Mouse (Mus musculus) myocyte (in vitro differentiated cells): ENCODE measurements around the gene Zfp709. TPM values are rescaled to one million over a fixed set of nuclear protein-coding genes. Genes with fewer than 3 reads are reported as not detected.

ENCODE experiments used
- H3K27me3 ChIP-seq: one replicate; pipeline ENCODE4 v1.6.1; 2011; ENCODE audit not compliant: control insufficient read depth, insufficient read depth, insufficient read length
- H3K36me3 ChIP-seq: one replicate; pipeline ENCODE4 v1.6.1; 2011; ENCODE audit not compliant: control insufficient read depth, insufficient read depth
- H3K4me2 ChIP-seq: one replicate; pipeline ENCODE4 v1.6.1; 2011; ENCODE audit warnings: low read depth, control low read depth
- H3K4me3 ChIP-seq: one replicate; pipeline ENCODE4 v1.5.1; 2011; ENCODE audit warnings: mild to moderate bottlenecking, control low read depth, moderate library complexity
- H3K79me2 ChIP-seq: one replicate; pipeline ENCODE4 v1.6.1; 2011; ENCODE audit not compliant: control insufficient read depth, insufficient read depth
- H3ac ChIP-seq: one replicate; pipeline ENCODE4 v1.6.1; 2011; ENCODE audit not compliant: control insufficient read depth, insufficient read length
- CEBPB ChIP-seq: IDR thresholded peaks from 2 replicates; pipeline ENCODE4 v1.6.1; 2011; ENCODE audit warnings: mild to moderate bottlenecking, moderate library complexity; ENCODE audit not compliant: poor library complexity, insufficient read depth, severe bottlenecking
- E2F4 ChIP-seq: IDR thresholded peaks from one replicate; pipeline ENCODE4 v1.6.1; 2011; ENCODE audit warnings: mild to moderate bottlenecking, control low read depth, moderate library complexity; ENCODE audit not compliant: insufficient read depth
- MAX ChIP-seq: IDR thresholded peaks from one replicate; pipeline ENCODE4 v1.6.1; 2011; ENCODE audit warnings: low read depth, mild to moderate bottlenecking, control low read depth
- MYOD1 ChIP-seq, 3 experiments: IDR thresholded peaks; one replicate each; pipeline ENCODE4 v1.6.1; 2011; ENCODE audit warnings: control low read depth in 2 of 3, low read depth in 2 of 3, mild to moderate bottlenecking in 2 of 3, moderate library complexity in 1 of 3; ENCODE audit not compliant: insufficient read length in 2 of 3, control insufficient read depth in 1 of 3
- MYOG ChIP-seq, 3 experiments: IDR thresholded peaks; one replicate each; pipeline ENCODE4 v1.6.1; 2011; ENCODE audit warnings: control low read depth in 2 of 3, low read depth in 2 of 3, mild to moderate bottlenecking in 2 of 3; ENCODE audit not compliant: insufficient read length in 2 of 3, control insufficient read depth in 1 of 3, insufficient read depth in 1 of 3
- POLR2A ChIP-seq: IDR thresholded peaks from one replicate; pipeline ENCODE4 v1.6.1; 2011; ENCODE audit warnings: low read depth, mild to moderate bottlenecking, control low read depth, moderate library complexity; ENCODE audit not compliant: insufficient read length
- POLR2AphosphoS2 ChIP-seq: IDR thresholded peaks from one replicate; pipeline ENCODE4 v1.6.1; 2011; ENCODE audit warnings: low read depth, control low read depth; ENCODE audit not compliant: insufficient read length
- REST ChIP-seq: IDR thresholded peaks from one replicate; pipeline ENCODE4 v1.6.1; 2011; ENCODE audit warnings: mild to moderate bottlenecking, control low read depth, moderate library complexity; ENCODE audit not compliant: insufficient read depth, insufficient read length
- SRF ChIP-seq: IDR thresholded peaks from one replicate; pipeline ENCODE4 v1.6.1; 2011; ENCODE audit warnings: low read depth; ENCODE audit not compliant: control insufficient read depth, insufficient read length
- TCF12 ChIP-seq: IDR thresholded peaks from one replicate; pipeline ENCODE4 v1.6.1; 2011; ENCODE audit warnings: mild to moderate bottlenecking, control low read depth; ENCODE audit not compliant: poor library complexity, insufficient read depth, severe bottlenecking
- TCF3 ChIP-seq: IDR thresholded peaks from one replicate; pipeline ENCODE4 v1.6.1; 2011; ENCODE audit warnings: low read depth, control low read depth; ENCODE audit not compliant: insufficient read length
- USF1 ChIP-seq: IDR thresholded peaks from one replicate; pipeline ENCODE4 v1.6.1; 2011; ENCODE audit warnings: low read depth, mild to moderate bottlenecking, control low read depth, moderate library complexity
- polyA plus RNA-seq: library from polyadenylated mRNA; unstranded; fragments of >200 nt; fragmentation: generic; extraction: Trizol; gene quantifications from one replicate; pipeline ENCODE4 v1.2.1, GENCODE M21; 2012; ENCODE audit warnings: missing spikeins

Gene Zfp709
- polyA plus RNA-seq, 1 experiment = 0.31 TPM

DNA sequence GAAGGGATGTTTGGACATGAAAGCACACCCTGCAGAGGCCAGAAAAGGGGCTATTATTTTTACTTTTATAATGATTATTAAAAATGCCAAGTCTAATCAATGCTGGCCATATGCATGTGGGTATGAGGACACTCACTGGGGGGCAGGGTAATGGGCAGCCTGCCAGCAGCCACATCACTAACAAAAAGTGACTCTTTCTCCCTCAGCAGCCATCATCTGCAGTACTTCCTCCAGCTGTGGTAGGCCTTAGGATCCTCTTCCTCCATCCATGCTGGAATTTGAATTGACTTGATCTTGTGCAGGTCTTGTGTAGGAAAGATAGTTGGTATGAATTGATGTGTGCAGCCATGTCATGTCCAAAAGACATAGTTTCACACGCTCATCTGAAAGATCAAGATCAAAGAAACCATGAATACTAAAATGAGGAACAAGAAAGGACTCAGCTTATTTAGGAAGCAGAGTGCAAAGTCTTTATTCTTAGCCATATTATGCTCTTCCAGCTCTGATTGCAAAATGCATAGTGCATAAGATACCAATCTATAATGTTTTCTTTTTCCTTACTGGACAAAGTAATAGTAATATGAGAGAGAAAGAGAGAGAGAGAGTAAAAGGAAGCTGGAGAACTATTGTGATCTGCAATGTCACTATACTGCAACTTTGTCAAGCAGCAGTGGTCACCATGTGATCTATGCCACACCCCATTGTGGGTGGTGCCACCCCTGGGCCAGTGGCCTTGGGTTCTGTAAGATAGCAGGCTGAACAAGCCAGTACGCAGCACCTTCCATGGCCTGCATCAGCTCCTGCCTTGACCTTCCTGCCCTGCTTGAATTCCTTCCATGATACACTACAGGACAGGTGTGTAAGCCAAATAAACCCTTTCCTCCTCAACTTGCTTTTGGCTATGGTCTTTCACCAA, 58.7 kb downstream of the Zfp709 start:
- TF ChIP-seq USF1 (no peak), SRF (no peak), TCF12 (no peak), MYOG (IDR thresholded peaks at IDR 0.05; ENCODE audit: control insufficient read depth in 1 of 3, insufficient read depth in 1 of 3, insufficient read length in 2 of 3, low read depth in 2 of 3) (no peak), REST (no peak), MYOD1 (IDR thresholded peaks at IDR 0.05; ENCODE audit: control insufficient read depth in 1 of 3, insufficient read length in 2 of 3, low read depth in 2 of 3) (no peak), POLR2A (no peak), TCF3 (no peak), MAX (no peak), E2F4 (no peak), CEBPB (no peak), POLR2AphosphoS2 (no peak)
- no peak overlapping the region for H3ac ChIP-seq
- H3K36me3 ChIP-seq = no peaks in the 10 kb centered on the region

GRCm38 (mm10) chr8:71941776-71942175, 60.0 kb downstream of the Zfp709 start:
- H3K4me3 ChIP-seq = no peak overlapping the region
- H3ac ChIP-seq = no peak overlapping the region
- H3K27me3 ChIP-seq = no peaks in the 10 kb centered on the region
- no peaks in the 10 kb centered on the region for H3K36me3 ChIP-seq
- H3K4me2 ChIP-seq = no peak overlapping the region
- no peaks in the 10 kb centered on the region for H3K79me2 ChIP-seq
- TF ChIP-seq MYOD1 (IDR thresholded peaks at IDR 0.05; ENCODE audit: control insufficient read depth in 1 of 3, insufficient read length in 2 of 3, low read depth in 2 of 3) (no peak), MYOG (IDR thresholded peaks at IDR 0.05; ENCODE audit: control insufficient read depth in 1 of 3, insufficient read depth in 1 of 3, insufficient read length in 2 of 3, low read depth in 2 of 3) (no peak), USF1 (no peak), POLR2AphosphoS2 (no peak), CEBPB (no peak), SRF (no peak)

More for the DNA sequence above, 58.7 kb downstream of the Zfp709 start:
- Histone ChIP-seq H3K27me3 (no peaks in the 10 kb centered on the region), H3K4me2 (no peak overlapping the region), H3K4me3 (no peak overlapping the region), H3K79me2 (no peaks in the 10 kb centered on the region)

Other genes with a start within 250 kb of the Zfp709 start
- gene Unc13a, start 210.3 kb upstream of the Zfp709 start, polyA plus RNA-seq = 4.6 TPM
- 1.5 TPM for gene Jak3, start 205.7 kb upstream of the Zfp709 start, polyA plus RNA-seq
- gene Insl3, start 192.8 kb upstream of the Zfp709 start, polyA plus RNA-seq = 0.13 TPM
- gene B3gnt3, start 180.2 kb upstream of the Zfp709 start, polyA plus RNA-seq = 0.01 TPM
- not detected for gene Fcho1, start 156.3 kb upstream of the Zfp709 start, polyA plus RNA-seq
- gene Zfp882, start 26.6 kb downstream of the Zfp709 start, polyA plus RNA-seq = 0.55 TPM
- 6.2 TPM for gene Zfp617, start 26.6 kb downstream of the Zfp709 start, polyA plus RNA-seq
- gene Zfp961, start 69.0 kb downstream of the Zfp709 start, polyA plus RNA-seq = 2.7 TPM
- 0.16 TPM for gene Cyp4f18, start 127.6 kb downstream of the Zfp709 start, polyA plus RNA-seq
- not detected for gene Olfr372, start 159.2 kb downstream of the Zfp709 start, polyA plus RNA-seq
- not detected for gene Olfr373, start 201.2 kb downstream of the Zfp709 start, polyA plus RNA-seq
- not detected for gene Olfr374, start 225.0 kb downstream of the Zfp709 start, polyA plus RNA-seq